Mouse (Mus musculus): ENCODE measurements at regions not wholly inside any gene's neighbourhood (a gene's known extent, or its start where the extent isn't known, plus 50 kb on each side); places are given as distances from the start of the nearest gene placed in this dataset.

- ATAC-seq (ENCODE audit: low FRiP score) = no peak
- Histone ChIP-seq H3K4me1 (replicated peaks; ENCODE audit: control insufficient read depth, insufficient read depth, low read length) (no peaks in the 10 kb centered on the region), H3K9ac (ENCODE audit: low read depth, low read length) (no peak overlapping the region), H3K9me3 (ENCODE audit: control insufficient read depth, low read length) (no peaks in the 10 kb centered on the region), H3K27me3 (ENCODE audit: control insufficient read depth, insufficient read depth, low read length) (no peaks in the 10 kb centered on the region), H3K36me3 (ENCODE audit: control insufficient read depth, insufficient read depth, low read length) (no peaks in the 10 kb centered on the region), H3K4me2 (replicated peaks; ENCODE audit: low read depth, low read length) (no peak overlapping the region), H3K27ac (ENCODE audit: low read depth, low read length) (no peak overlapping the region), H3K4me3 (ENCODE audit: low read depth, low read length) (no peak overlapping the region)
- DNase-seq (ENCODE audit: low spot score) = no peak
- WGBS = 79% methylated on average over 3 of the region's 3 CpGs
These were observed 65.5 kb upstream of the Gm11983 start for GRCm38 (mm10) chr11:6902991-6903390.

- no peak for DNase-seq (ENCODE audit: low spot score)
These were observed 64.8 kb upstream of the Gm11983 start for GRCm38 (mm10) chr11:6902271-6902670.

GRCm38 (mm10) chr11:6900769-6901481 lies 63.5 kb upstream of the Gm11983 start:
- Histone ChIP-seq H3K4me1 (replicated peaks; ENCODE audit: control insufficient read depth, insufficient read depth, low read length) (no peaks in the 10 kb centered on the region), H3K36me3 (ENCODE audit: control insufficient read depth, insufficient read depth, low read length) (no peaks in the 10 kb centered on the region), H3K4me2 (replicated peaks; ENCODE audit: low read depth, low read length) (no peak overlapping the region), H3K27me3 (ENCODE audit: control insufficient read depth, insufficient read depth, low read length) (no peaks in the 10 kb centered on the region), H3K4me3 (ENCODE audit: low read depth, low read length) (no peak overlapping the region), H3K27ac (ENCODE audit: low read depth, low read length) (no peak overlapping the region), H3K9me3 (ENCODE audit: control insufficient read depth, low read length) (no peaks in the 10 kb centered on the region), H3K9ac (ENCODE audit: low read depth, low read length) (no peak overlapping the region)
- WGBS = 51% methylated on average over 11 of the region's 11 CpGs
- DNase-seq (ENCODE audit: low spot score) = peak; percentile 13
- ATAC-seq (ENCODE audit: low FRiP score) = no peak

More at GRCm38 (mm10) chr11:6902271-6902670, 64.8 kb upstream of the Gm11983 start:
- Histone ChIP-seq H3K27ac (ENCODE audit: low read depth, low read length) (no peak overlapping the region), H3K4me3 (ENCODE audit: low read depth, low read length) (no peak overlapping the region), H3K27me3 (ENCODE audit: control insufficient read depth, insufficient read depth, low read length) (no peaks in the 10 kb centered on the region), H3K36me3 (ENCODE audit: control insufficient read depth, insufficient read depth, low read length) (no peaks in the 10 kb centered on the region), H3K9ac (ENCODE audit: low read depth, low read length) (no peak overlapping the region), H3K9me3 (ENCODE audit: control insufficient read depth, low read length) (no peaks in the 10 kb centered on the region), H3K4me1 (replicated peaks; ENCODE audit: control insufficient read depth, insufficient read depth, low read length) (no peaks in the 10 kb centered on the region), H3K4me2 (replicated peaks; ENCODE audit: low read depth, low read length) (no peak overlapping the region)
- WGBS = 75% methylated on average over 3 of the region's 3 CpGs
- no peak for ATAC-seq (ENCODE audit: low FRiP score)

- Histone ChIP-seq H3K4me2 (replicated peaks; ENCODE audit: low read depth, low read length) (no peak overlapping the region), H3K27ac (ENCODE audit: low read depth, low read length) (no peak overlapping the region), H3K9ac (ENCODE audit: low read depth, low read length) (no peak overlapping the region), H3K4me3 (ENCODE audit: low read depth, low read length) (no peak overlapping the region), H3K36me3 (ENCODE audit: control insufficient read depth, insufficient read depth, low read length) (no peaks in the 10 kb centered on the region), H3K4me1 (replicated peaks; ENCODE audit: control insufficient read depth, insufficient read depth, low read length) (no peaks in the 10 kb centered on the region), H3K27me3 (ENCODE audit: control insufficient read depth, insufficient read depth, low read length) (no peaks in the 10 kb centered on the region), H3K9me3 (ENCODE audit: control insufficient read depth, low read length) (no peaks in the 10 kb centered on the region)
- 44% methylated on average over 12 of the region's 12 CpGs for WGBS
- ATAC-seq (ENCODE audit: low FRiP score) = no peak
- DNase-seq (ENCODE audit: low spot score) = no peak
These were observed 62.9 kb upstream of the Gm11983 start for GRCm38 (mm10) chr11:6900357-6900756.

GRCm38 (mm10) chr11:6899271-6900005 lies 62.0 kb upstream of the Gm11983 start:
- no peaks in the 10 kb centered on the region for H3K9me3 ChIP-seq (ENCODE audit: control insufficient read depth, low read length)
- H3K4me1 ChIP-seq (replicated peaks; ENCODE audit: control insufficient read depth, insufficient read depth, low read length) = no peaks in the 10 kb centered on the region
- no peak overlapping the region for H3K4me3 ChIP-seq (ENCODE audit: low read depth, low read length)
- DNase-seq (ENCODE audit: low spot score) (no peak), ATAC-seq (ENCODE audit: low FRiP score) (no peak)
- no peak overlapping the region for H3K9ac ChIP-seq (ENCODE audit: low read depth, low read length)
- H3K36me3 ChIP-seq (ENCODE audit: control insufficient read depth, insufficient read depth, low read length) = no peaks in the 10 kb centered on the region
- H3K4me2 ChIP-seq (replicated peaks; ENCODE audit: low read depth, low read length) = no peak overlapping the region
- no peaks in the 10 kb centered on the region for H3K27me3 ChIP-seq (ENCODE audit: control insufficient read depth, insufficient read depth, low read length)
- H3K27ac ChIP-seq (ENCODE audit: low read depth, low read length) = no peak overlapping the region
- WGBS = 81% methylated on average over 13 of the region's 13 CpGs

- 90% methylated on average over 5 of the region's 5 CpGs for WGBS
- Histone ChIP-seq H3K36me3 (ENCODE audit: control insufficient read depth, insufficient read depth, low read length) (no peaks in the 10 kb centered on the region), H3K27me3 (ENCODE audit: control insufficient read depth, insufficient read depth, low read length) (no peaks in the 10 kb centered on the region), H3K4me1 (replicated peaks; ENCODE audit: control insufficient read depth, insufficient read depth, low read length) (no peaks in the 10 kb centered on the region), H3K9ac (ENCODE audit: low read depth, low read length) (no peak overlapping the region), H3K4me3 (ENCODE audit: low read depth, low read length) (no peak overlapping the region), H3K9me3 (ENCODE audit: control insufficient read depth, low read length) (no peaks in the 10 kb centered on the region), H3K4me2 (replicated peaks; ENCODE audit: low read depth, low read length) (no peak overlapping the region), H3K27ac (ENCODE audit: low read depth, low read length) (no peak overlapping the region)
- DNase-seq (ENCODE audit: low spot score) (no peak), ATAC-seq (ENCODE audit: low FRiP score) (no peak)
These were observed 61.1 kb upstream of the Gm11983 start for GRCm38 (mm10) chr11:6898357-6899097.

- ATAC-seq (ENCODE audit: low FRiP score) (no peak), DNase-seq (ENCODE audit: low spot score) (no peak)
- WGBS = 63% methylated on average over 8 of the region's 8 CpGs
- Histone ChIP-seq H3K27ac (ENCODE audit: low read depth, low read length) (no peak overlapping the region), H3K27me3 (ENCODE audit: control insufficient read depth, insufficient read depth, low read length) (no peaks in the 10 kb centered on the region), H3K9me3 (ENCODE audit: control insufficient read depth, low read length) (no peaks in the 10 kb centered on the region), H3K9ac (ENCODE audit: low read depth, low read length) (no peak overlapping the region), H3K36me3 (ENCODE audit: control insufficient read depth, insufficient read depth, low read length) (no peaks in the 10 kb centered on the region), H3K4me1 (replicated peaks; ENCODE audit: control insufficient read depth, insufficient read depth, low read length) (no peaks in the 10 kb centered on the region), H3K4me3 (ENCODE audit: low read depth, low read length) (no peak overlapping the region), H3K4me2 (replicated peaks; ENCODE audit: low read depth, low read length) (no peak overlapping the region)
These were observed 58.3 kb upstream of the Gm11983 start for GRCm38 (mm10) chr11:6895786-6896093.

GRCm38 (mm10) chr11:6894911-6895785 lies 57.7 kb upstream of the Gm11983 start:
- Histone ChIP-seq H3K9me3 (ENCODE audit: control insufficient read depth, low read length) (no peaks in the 10 kb centered on the region), H3K4me2 (replicated peaks; ENCODE audit: low read depth, low read length) (no peak overlapping the region), H3K4me3 (ENCODE audit: low read depth, low read length) (no peak overlapping the region), H3K27me3 (ENCODE audit: control insufficient read depth, insufficient read depth, low read length) (no peaks in the 10 kb centered on the region), H3K36me3 (ENCODE audit: control insufficient read depth, insufficient read depth, low read length) (no peaks in the 10 kb centered on the region), H3K4me1 (replicated peaks; ENCODE audit: control insufficient read depth, insufficient read depth, low read length) (no peaks in the 10 kb centered on the region), H3K27ac (ENCODE audit: low read depth, low read length) (no peak overlapping the region), H3K9ac (ENCODE audit: low read depth, low read length) (no peak overlapping the region)
- DNase-seq (ENCODE audit: low spot score) (no peak), ATAC-seq (ENCODE audit: low FRiP score) (peak; percentile 39; the same call in 1 of the 2 replicates)
- WGBS = 31% methylated on average over 7 of the region's 7 CpGs

Data from hindbrain, embryonic 11.5 days (tissue).